Mouse (Mus musculus): ENCODE measurements around the gene Sox5.

DNA sequence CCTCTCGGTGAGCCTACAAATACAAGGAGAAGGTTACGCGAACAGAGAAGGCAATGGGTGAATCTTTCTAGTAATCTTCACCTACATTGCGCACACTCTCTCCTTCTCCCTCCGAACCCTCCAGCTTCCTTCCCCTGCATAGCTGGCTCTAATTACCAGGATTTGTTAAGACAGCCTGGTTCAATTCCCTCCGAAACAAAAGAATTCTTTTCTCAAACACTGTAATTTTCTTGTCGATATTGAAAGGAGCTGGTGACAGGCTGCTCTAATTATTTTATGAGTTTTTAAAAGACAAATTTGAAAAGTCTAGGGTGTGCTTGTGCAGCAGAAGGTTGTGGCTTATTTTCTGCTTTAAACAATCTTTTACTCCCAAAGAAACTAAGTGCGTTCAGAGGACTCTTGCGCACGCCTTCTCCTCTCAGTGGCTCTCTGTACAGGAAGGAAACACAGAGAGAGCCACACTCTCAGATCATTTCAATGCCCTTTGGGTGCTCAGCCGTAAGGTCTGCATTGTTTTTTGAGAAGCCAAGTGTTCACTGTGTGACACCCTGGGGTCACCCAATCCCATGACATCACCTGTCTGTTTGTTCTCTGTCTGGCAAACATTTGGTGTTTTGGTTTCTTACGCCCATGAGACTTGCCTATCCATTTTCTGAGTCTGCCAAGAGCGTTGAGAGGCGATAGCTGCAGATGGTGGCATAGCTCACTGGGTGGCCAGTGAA, 392.3 kb downstream of the Sox5 start:
- no peak for TF ChIP-seq POLR2A (IDR thresholded peaks at IDR 0.05; ENCODE audit: extremely low read depth, insufficient read depth, low read length)
- no peak for TF ChIP-seq CTCF (IDR thresholded peaks at IDR 0.05; ENCODE audit: extremely low read depth, insufficient read depth, low read length)

Measured in cortical plate, adult 2 months (tissue).